Mouse (Mus musculus): Measurements from ENCODE around the gene Lta. TPM values are rescaled to one million over a fixed set of nuclear protein-coding genes. Genes with fewer than 3 reads are reported as not detected.

The Lta gene
- total RNA-seq, 2 experiments from 2014 or later = 0.82 to 1.0 TPM

DNA sequence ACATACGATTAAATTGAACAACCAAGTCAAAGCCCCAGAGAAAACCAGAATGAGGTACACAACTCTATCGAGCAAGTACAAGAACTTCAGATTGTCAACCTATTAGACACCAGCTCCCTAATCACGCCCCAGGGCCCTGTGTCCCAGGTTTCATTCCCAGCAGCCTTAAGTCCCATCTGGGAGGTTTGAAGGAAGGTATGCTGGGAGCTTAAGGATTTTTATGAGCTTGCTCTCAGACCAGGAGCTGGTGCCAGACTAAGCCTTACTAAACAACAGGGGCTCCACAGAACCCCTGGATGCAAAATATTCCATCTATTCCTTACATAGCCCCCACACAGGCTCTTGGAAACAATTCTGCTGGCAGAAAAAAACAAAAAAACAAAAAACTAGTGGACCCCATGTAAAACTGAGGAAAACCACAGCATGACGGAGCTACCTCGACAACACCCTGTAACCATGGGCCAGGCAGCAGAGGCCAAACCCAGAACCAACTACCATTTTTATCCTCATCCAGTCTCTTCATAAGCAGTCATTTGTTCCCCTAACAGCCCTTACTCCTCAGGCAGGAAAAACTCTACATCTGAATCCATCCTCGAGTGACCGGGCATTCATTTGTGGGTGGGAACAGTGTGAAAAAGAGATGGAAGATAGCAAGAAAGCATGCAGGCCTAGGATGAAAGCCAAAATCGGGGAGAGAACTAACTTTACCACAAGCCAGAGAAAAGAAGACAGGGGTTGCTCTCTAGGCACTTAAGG, 41.6 kb downstream of the Lta start:
- no peak for DNase-seq
- intact Hi-C loops (cut with DNase I) = no loop called here

DNA sequence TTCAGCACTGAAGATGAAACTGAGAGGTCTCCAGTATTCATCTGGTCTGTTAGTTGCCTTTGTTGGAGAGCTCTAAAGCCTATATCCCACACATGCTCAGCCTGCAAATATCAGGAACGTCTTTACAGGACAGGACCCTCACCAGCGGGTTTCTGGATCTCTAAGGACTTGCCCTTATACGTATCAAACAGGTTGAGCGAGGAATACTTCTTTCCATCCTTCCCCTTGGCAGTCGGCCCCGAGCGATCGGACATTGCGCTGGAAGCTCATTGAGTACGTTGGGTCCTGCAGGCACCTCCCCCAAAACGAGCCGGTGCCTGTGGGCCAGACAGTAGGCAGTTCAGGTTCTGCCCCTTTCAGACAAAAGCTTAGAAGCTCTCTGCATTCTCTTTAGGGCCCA, 42.4 kb downstream of the Lta start:
- no peak for DNase-seq
- intact Hi-C loops (cut with DNase I) = no loop called here

DNA sequence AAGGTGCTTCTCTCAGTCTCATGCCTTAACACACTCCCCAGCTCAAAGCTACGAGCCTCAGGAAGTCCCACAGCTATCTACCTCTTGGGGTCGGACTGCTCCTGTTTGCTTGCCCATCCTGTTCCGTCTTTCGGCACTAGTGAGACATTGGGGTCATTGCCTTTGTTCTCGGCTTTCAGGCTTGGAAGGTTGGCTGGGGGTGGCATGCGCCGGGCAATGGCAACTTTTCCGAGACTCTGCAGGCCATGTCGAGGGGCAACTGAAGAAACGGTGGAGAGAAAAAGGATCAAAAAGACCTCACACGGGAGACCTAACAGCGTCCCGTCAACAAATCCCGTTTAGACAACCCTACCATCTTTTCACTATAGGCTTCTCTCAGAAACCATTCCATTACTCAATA, 43.0 kb downstream of the Lta start:
- intact Hi-C loops (cut with DNase I) = no loop called here
- no peak for DNase-seq

DNA sequence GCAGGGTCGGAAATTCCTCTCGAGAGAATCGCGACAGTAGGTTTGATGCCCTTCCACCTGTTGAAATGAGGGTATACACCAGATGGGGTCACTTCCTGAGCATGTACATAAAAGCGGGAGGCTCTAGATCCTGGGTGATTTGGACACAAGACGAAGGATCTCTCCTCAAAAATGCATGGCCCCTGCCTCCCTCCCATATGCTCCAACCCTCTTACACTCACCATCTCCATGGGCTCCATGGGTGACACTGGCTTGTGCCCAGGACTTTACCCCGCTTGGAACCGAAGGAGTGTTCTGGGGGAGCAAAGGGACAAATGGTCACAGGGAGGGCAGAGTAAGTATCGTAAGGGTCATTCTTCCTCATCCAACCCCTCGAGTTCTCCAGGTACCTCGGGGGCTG, 43.7 kb downstream of the Lta start:
- no peak for DNase-seq
- intact Hi-C loops (cut with DNase I) = no loop called here

DNA sequence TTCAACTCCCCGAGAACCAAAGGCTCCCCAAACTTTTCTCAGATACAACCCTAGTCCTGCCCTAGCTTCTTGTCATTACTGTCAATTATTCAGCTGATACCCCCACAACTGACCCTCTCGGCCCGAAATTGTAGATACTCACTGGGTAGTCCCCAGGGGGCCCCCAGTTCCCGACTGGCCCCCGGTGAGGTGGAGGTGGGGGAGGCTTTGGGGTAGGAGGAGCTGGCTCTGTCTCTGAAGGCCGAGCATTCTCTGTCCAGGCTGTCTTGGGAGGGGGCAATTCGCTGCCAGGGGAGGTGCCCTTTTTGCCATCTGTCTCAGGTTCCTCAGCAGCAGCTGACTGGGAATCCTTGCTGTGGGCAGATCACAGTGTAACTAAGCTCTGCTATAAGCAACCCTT, 45.5 kb downstream of the Lta start:
- DNase-seq = no peak
- intact Hi-C loops (cut with DNase I) = no loop called here

DNA sequence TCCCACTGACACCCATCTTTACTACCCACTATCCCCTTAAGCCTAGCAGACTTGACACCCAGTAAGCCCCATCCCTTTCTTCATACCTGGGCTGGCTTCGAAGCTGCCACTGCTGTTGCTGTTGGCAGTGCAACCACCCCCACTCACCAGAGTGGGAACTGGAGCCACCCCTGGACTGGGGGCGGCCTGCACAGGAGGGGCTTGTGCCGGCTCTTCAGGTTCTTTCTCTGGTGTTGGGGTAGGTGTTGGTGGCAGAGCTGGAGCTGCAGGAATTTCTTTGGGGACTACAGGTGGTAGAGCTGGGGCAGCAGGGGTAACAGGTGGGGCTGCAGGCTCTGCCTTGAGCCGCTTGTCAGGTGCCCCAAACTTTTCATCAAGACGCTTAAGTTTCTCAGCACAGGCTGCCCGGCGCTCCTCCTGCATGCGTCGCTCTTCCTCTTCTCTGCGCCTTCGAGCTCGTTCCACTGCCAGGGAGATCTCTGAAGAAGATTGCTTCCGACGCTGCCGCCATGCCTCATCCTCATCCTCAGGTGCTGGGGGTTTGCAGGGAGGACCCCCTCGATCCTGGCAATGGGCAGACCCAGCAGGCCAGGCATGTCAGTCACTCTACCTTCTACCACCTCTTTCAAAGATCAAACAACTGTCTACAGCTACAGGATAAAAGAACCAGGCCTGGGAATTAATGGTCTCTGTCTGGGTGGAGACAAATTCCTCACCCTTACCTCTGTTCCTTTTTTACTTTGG, 46.1 kb downstream of the Lta start:
- intact Hi-C loops (cut with DNase I) = no loop called here

DNA sequence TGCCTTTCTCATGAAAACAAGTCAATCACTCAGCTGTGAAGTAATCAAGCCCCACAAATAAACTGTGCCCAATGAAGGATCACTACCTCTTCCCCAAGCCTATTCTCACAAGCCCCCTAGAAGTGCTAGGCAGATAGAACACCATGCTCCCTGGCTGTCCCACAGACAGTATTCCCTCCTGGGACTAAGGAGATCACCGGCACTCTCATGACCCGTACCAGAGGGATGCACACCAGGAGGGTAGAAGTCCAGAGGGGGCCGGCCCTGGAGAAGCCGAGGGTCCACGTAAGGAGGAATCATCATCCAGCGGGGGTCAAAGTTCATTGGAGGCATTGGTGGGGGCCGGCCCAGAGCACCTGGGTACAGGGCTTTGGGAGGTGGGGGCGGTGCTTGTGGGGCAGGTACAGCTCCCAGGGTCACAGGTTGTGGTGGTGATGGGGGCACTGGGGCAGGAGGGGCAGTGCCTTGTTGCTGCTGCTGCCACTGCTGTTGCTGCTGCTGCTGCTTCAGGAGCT, 47.4 kb downstream of the Lta start:
- intact Hi-C loops (cut with DNase I) = no loop called here

More for the DNA sequence above, 46.1 kb downstream of the Lta start:
- DNase-seq = no peak

DNA sequence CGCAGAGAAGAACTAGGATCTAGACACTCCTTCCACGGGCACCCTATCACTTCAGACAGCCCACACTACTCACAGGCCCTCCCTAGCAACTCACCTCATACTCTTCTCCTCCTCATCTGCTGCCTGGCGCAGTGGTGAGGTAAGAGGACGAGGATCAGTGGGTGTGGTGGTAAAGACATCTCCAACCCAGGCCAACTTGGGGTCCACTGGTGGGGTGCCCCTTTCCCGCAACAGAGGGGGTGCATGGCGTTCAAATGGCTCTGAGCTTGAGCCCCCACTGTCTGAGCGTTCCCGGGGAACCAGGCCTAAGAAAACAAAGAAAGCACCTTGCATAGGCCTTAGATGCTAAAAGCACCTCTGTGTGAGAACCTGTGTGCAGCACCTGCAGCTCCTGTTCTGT, 47.9 kb downstream of the Lta start:
- intact Hi-C loops (cut with DNase I) = no loop called here
- DNase-seq = no peak

More for the DNA sequence above, 47.4 kb downstream of the Lta start:
- DNase-seq = no peak

DNA sequence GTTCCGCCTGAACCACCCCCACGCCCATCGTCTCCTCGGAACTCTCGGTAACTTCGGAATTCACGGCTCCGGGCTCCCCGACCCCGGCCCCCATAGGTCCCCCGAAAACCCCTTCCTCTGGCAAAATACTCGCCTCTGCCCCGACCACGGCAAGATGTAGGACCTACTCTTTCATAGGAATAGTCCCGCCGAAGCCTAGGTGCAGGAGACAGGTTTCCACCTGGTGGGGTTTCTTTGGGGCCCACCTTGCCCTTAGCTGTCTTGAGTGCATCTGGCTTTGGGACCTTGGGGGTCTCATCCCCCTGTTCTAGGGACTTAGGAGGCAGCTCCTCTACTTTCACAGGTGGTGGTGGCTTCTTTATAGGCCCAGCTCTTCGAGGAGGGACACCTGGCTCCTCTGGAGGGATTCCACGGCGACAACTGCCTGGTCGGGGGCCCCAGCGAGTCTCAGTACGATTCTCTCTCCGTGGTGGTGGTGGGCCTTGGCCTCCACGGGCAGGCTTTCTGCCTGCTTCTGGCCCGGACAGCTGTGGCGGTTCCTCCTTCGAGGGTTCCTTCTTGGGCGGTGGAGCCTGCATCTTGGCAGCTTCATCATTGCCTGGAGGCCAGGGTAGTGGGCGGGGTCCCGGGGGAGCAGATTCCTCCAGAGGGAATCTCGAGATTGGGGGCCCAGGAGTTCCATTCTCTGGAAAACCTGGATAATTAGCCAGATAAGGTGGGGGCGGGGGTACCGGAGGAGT, 48.5 kb downstream of the Lta start:
- no peak for DNase-seq
- intact Hi-C loops (cut with DNase I) = no loop called here

DNA sequence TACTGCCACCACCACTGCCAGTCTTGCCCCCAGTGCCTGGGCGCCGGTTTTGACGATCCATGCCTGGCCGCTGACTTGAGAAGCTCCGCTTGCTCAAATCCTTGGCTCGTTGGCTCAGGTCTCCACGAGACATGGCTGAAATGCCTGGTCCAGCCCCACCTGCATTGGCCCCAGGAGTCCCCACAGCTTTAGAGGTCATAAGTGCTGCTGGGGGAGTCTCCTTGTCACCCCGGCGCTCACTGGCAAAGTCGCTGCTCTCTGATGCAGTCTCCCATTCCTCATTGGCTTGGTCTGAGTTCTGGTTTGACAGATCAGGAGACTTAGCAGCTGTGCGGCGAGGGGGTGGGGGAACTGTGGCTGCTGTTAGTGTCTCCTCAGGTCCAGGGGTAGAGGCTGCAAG, 49.7 kb downstream of the Lta start:
- no peak for DNase-seq
- intact Hi-C loops (cut with DNase I) = no loop called here

DNA sequence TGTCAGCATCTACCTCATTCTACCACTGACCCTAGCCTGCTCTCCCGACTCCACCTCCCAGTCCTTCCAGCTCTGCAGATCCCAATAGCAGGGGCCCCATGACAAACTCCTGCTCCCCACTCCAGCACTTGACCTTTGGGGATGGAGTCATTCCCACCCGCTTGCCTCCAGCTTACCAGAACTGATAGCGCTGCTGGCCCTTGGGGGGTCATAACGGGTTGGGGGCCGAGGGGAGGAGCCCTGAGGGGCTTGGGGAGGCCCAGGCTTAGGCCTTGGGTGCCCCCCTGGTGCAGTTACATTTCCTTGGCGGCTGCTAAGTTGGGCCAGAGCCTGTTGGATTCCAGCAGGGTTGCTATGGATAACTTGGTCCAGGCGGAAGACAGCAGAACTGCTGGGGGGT, 50.5 kb downstream of the Lta start:
- no peak for DNase-seq
- intact Hi-C loops (cut with DNase I) = no loop called here

DNA sequence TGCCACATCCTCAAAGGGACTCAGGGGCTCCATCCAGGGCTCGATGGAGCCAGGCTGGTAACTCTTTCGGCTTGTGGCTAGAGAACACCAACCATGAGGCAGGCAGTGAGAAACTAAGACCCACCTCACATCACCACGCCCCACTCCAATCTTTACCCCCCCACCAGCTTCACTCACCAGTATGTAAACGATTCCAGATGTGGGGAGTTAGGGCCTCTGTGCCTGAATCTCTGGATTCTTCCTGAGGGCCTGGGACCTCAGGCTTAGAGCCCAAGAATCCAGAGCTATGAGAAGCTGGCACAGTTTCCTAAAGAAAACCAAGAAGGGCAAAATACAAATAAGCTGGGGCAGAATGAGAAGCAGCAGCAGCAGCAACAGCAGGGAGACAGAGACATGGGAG, 51.2 kb downstream of the Lta start:
- DNase-seq = no peak
- intact Hi-C loops (cut with DNase I) = no loop called here

Small RNA genes lying within 50 kb of the gene (microRNA-seq; reads per million reads assigned to microRNA genes)
- gene Mir6973a = not detected
- gene Mir6974 = not detected
- 1.2 reads per million for gene Mir6975
- gene Mir8094 = 1.5 reads per million

Other genes starting within 250 kb of the Lta start
- 1 to 10 TPM; 1.6 to 2.3 TPM for gene Hspa1b, start 246.1 kb downstream of the Lta start, total RNA-seq (2021)
- gene Gm20481, start 235.4 kb downstream of the Lta start, total RNA-seq (2021) = not detected
- 1 to 10 TPM; 3.1 to 5.2 TPM for gene Hspa1a, start 233.2 kb downstream of the Lta start, total RNA-seq (2021)
- gene Hspa1l, start 232.6 kb downstream of the Lta start, total RNA-seq (2021) = under 1 TPM in 1 of 2 experiments, not detected in 1; 0.22 TPM
- gene Lsm2, start 223.5 kb downstream of the Lta start, total RNA-seq (2021) = 10 to 100 TPM; 35.9 to 38.5 TPM
- gene Vars, start 204.4 kb downstream of the Lta start, total RNA-seq (2021) = 10 to 100 TPM; 91.0 to 94.3 TPM
- gene Vwa7, start 188.8 kb downstream of the Lta start, total RNA-seq (2021) = under 1 TPM; 0.12 to 0.16 TPM
- under 1 TPM; 0.98 to 0.99 TPM for gene Sapcd1, start 177.3 kb downstream of the Lta start, total RNA-seq (2021)
- 1 to 10 TPM; 2.0 to 3.2 TPM for gene Msh5, start 158.6 kb downstream of the Lta start, total RNA-seq (2021)
- gene Clic1, start 155.4 kb downstream of the Lta start, total RNA-seq (2021) = 10 to 100 TPM; 20.2 to 20.3 TPM
- gene Ddah2, start 146.3 kb downstream of the Lta start, total RNA-seq (2021) = 100 to 1,000 TPM; 101 to 115 TPM
- gene Ly6g6c, start 140.0 kb downstream of the Lta start, total RNA-seq (2021) = not detected
- gene Mpig6b, start 139.2 kb downstream of the Lta start, total RNA-seq (2021) = not detected
- 1 to 10 TPM; 2.8 to 3.4 TPM for gene Ly6g6e, start 128.4 kb downstream of the Lta start, total RNA-seq (2021)
- not detected for gene Ly6g6d, start 127.3 kb downstream of the Lta start, total RNA-seq (2021)
- not detected for gene Ly6g6f, start 119.7 kb downstream of the Lta start, total RNA-seq (2021)
- 10 to 100 TPM; 66.7 to 73.6 TPM for gene Abhd16a, start 116.1 kb downstream of the Lta start, total RNA-seq (2021)
- not detected for gene Ly6g5c, start 97.1 kb downstream of the Lta start, total RNA-seq (2021)
- 1 to 10 TPM in 1 of 2 experiments, under 1 TPM in 1; 0.81 to 2.3 TPM for gene Ly6g5b, start 89.9 kb downstream of the Lta start, total RNA-seq (2021)
- 10 to 100 TPM; 10.7 to 12.1 TPM for gene Gpank1, start 83.9 kb downstream of the Lta start, total RNA-seq (2021)
- gene Csnk2b, start 83.3 kb downstream of the Lta start, total RNA-seq (2021) = 100 to 1,000 TPM; 210 to 214 TPM
- gene D17H6S53E, start 79.0 kb downstream of the Lta start, total RNA-seq (2021) = 10 to 100 TPM; 19.8 to 20.1 TPM
- under 1 TPM in 1 of 2 experiments, not detected in 1; 0.52 TPM for gene Apom, start 73.3 kb downstream of the Lta start, total RNA-seq (2021)
- 100 to 1,000 TPM; 395 to 410 TPM for gene Bag6, start 70.2 kb downstream of the Lta start, total RNA-seq (2021)
- gene Prrc2a, start 40.5 kb downstream of the Lta start, total RNA-seq (2021) = 100 to 1,000 TPM; 311 to 315 TPM
- gene Aif1, start 29.3 kb downstream of the Lta start, total RNA-seq (2021) = 1 to 10 TPM; 2.5 to 3.6 TPM
- gene Lst1, start 16.9 kb downstream of the Lta start, total RNA-seq (2021) = 10 to 100 TPM; 12.3 to 17.6 TPM
- under 1 TPM; 0.77 to 0.88 TPM for gene Ltb, start 10.9 kb downstream of the Lta start, total RNA-seq (2021)
- gene Tnf, start 3.3 kb downstream of the Lta start, total RNA-seq (2021) = under 1 TPM in 1 of 2 experiments, not detected in 1; 0.52 TPM
- not detected for gene Gm16181, start 15.5 kb upstream of the Lta start, total RNA-seq (2021)
- 100 to 1,000 TPM; 122 to 142 TPM for gene Atp6v1g2, start 28.3 kb upstream of the Lta start, total RNA-seq (2021)
- gene Nfkbil1, start 30.4 kb upstream of the Lta start, total RNA-seq (2021) = 10 to 100 TPM; 14.7 to 14.8 TPM
- gene Ddx39b, start 36.4 kb upstream of the Lta start, total RNA-seq (2021) = 100 to 1,000 TPM; 324 to 337 TPM
- 10 to 100 TPM; 19.1 to 22.8 TPM for gene H2-D1, start 57.4 kb upstream of the Lta start, total RNA-seq (2021)
- gene H2-Q1, start 115.1 kb upstream of the Lta start, total RNA-seq (2021) = under 1 TPM; 0.28 to 0.32 TPM
- gene H2-Q2, start 136.9 kb upstream of the Lta start, total RNA-seq (2021) = 1 to 10 TPM in 1 of 2 experiments, under 1 TPM in 1; 0.48 to 2.2 TPM
- 1 to 10 TPM; 1.6 TPM for gene H2-Q4, start 174.3 kb upstream of the Lta start, total RNA-seq (2021)
- under 1 TPM; 0.18 to 0.36 TPM for gene H2-Q6, start 219.5 kb upstream of the Lta start, total RNA-seq (2021)
- under 1 TPM; 0.36 to 0.66 TPM for gene H2-Q7, start 233.8 kb upstream of the Lta start, total RNA-seq (2021)

Measured in left cerebral cortex, postnatal 4 days (tissue).